Mouse (Mus musculus) cerebellum, adult 2 months (tissue): ENCODE data around the gene Enox1.

Experiments
- CTCF ChIP-seq: fragments of 200-500 bp; IDR thresholded peaks from 2 replicates; pipeline ENCODE4 v1.5.1; 2011; ENCODE audit warnings: low read depth, mild to moderate bottlenecking, control low read depth, low read length, moderate library complexity, borderline replicate concordance; ENCODE audit not compliant: insufficient read depth
- POLR2A ChIP-seq: fragments of 200-500 bp; IDR thresholded peaks from 2 replicates; pipeline ENCODE4 v1.6.1; 2011; ENCODE audit warnings: low read length, control low read depth, borderline replicate concordance; ENCODE audit not compliant: insufficient read depth

- TF ChIP-seq POLR2A = no peak
- no peak for TF ChIP-seq CTCF
Measured at GRCm38 (mm10) chr14:77248426-77248825, 91.9 kb downstream of the Enox1 start.
